Mouse (Mus musculus) spleen, embryonic (tissue): ENCODE results near the gene Ercc1.

Experiments
- CTCF ChIA-PET: fragments of 350-600 bp; sonication (Branson Sonifier 250); formaldehyde crosslinking; loops from one replicate; lab custom pipeline; 2022; lab: Charles Lee

The Ercc1 gene

DNA sequence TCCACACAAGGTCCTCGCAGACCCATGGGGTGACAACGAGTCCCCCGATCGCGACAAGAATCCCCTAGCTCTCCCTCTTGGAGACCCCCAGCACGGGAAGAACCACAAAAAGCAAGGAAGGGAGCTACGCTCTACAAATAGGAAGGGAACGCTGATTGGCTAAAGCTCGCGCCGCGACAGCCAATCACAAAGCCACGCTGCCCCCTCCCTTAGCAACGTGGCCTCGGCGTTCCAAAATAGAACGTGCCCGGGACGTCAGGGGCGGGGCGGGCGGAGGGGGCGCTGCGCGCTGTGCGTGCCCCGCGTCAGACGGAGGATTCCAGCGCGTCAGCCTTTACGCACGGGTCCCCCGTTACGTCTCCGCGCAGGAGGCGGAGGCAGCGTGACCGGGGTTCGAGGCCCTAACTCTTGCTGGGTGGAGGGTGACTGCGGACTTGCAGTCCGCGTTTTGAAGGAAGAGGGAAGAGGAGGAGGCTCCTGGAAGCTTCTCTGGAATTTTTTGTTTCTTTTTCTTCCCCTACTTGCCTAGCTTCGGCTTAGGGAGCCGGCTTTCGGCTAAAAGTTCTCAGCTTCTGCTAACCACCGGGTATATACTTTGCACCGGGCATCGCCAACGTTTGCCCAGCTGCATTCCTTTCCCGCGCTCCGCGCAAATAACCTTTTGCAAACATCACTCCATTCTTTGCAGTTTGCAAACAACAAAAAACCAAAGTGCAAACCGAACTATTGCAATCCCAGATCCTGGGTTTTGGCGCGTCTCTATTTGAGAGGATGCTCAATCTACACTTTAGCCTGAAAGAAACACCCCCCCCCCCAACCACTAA, 35.9 kb upstream of the Ercc1 start:
- CTCF ChIA-PET, result interaction anchor here (0.5 to 1.1 kb wide), 5 partner anchors 24 to 132 kb away, joined by 3 to 9 read pairs (median 4); no protein-coding TSS in a partner anchor

DNA sequence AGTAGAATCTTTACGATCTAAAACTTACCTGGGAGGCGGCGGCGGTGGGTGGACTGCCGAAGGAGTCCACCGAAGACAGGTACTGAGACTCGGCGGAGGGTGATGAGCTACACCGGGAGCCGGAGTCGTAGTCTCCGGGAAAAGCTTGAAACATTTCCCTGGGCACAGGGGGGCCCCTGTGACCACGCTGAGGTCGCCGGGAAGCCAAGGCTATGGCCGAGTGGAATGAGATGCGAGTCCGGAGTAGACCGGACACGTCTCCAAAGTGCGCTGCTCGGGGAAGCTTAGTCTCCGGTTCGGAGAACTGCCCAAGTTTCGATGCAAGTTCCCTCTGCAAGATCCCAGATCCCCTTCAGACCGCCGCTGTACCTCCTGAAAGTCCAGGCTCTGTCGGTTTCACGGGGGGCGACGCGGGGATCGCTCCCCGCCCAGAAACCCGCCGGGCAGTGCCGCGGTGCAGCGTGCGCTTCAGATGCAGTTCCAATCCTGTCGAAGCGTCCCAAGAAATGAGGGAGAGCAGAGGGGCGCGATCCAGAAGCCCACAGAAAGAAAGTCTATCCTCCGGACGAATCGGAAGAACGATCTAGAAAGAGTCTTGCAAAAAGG, 35.2 kb upstream of the Ercc1 start:
- CTCF ChIA-PET, result interaction anchor here (0.5 to 1.1 kb wide), 4 partner anchors 9 to 132 kb away, joined by 3 to 9 read pairs (median 4); no protein-coding TSS in a partner anchor

DNA sequence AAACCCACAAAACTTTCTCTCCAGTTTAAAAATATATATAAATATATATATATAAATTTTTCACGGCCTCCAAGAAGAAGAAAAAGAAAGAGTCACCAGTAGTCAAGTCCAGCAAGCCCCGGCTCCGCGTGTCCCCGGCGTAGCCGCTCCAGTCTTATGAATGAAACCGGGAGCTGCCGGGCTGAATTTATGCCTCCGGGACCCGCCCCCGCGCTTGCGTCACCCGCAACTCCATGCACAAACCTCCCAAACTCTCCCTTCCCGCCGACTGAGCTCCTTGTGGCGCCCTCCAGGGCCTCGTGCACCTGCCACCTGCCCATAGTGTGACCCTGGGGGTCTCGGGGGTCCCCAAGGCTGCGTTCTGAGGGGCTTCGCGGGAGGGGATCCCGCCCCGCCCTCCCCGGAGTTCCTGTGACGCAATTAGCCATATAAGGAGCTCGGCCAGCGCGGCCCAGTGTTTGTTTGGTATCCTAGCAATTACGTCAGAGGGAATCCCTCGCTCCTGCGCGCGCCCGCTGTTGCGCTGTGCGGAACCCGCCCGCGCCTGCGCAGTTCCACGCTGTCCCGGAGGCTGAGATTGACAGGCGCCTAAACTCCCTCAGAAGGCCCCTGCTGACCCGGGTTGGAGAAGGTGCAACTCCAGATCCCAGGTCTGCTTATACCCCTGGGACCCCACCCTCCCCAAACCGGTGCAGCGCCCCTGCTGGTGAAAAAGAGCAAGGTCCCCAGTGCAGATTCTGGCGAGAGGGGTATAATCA, 34.5 kb upstream of the Ercc1 start, which contains the start of gene Fosb:
TSS of gene Fosb (minus strand) at position 168 of the 758 bp plus-strand sequence.
- CTCF ChIA-PET, result interaction anchor here (0.5 to 1.1 kb wide), 2 partner anchors 9 to 54 kb away, joined by 3 read pairs; no protein-coding TSS in a partner anchor

DNA sequence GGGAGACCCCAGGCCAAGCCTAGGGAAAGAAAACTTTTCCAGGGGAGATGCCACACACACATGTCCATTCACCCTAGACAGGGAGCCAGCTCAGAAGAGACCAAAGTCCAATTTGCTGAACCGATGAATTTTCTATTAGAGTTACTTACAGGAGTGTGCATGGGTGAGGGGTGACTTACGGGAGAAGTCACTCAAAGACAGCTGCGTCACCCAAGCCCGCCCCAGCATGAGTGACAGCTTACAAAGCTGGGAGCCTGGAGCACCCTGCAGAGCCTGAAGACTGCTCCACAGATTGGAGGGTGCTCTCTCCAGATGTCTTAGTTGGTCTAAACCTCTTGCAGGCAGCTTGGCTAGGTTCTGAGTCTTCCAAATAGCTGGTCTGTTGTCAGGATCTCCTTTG, 32.6 kb upstream of the Ercc1 start:
- CTCF ChIA-PET, result interaction anchor here (0.7 kb wide), 1 partner anchor 21 kb away, joined by 3 read pairs; no protein-coding TSS in a partner anchor

DNA sequence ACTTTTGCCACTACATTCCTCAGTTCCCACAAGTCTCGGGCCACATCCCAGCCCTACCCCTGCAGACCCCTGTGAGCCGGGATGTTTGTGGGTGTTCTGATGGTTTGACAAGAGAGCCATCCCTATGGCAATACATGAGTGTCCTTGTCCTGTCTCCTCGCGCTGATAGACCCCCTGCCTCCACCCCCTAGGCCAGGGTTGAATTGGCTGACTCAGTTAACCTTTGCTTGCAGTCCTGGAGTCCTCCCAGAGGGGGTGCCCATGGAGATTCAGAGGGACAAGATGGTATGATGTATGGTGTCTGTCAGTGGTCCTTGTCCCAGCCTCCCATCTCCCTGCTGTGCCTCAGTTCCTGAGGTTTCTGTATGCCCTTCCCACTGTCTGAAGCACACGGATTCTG, 30.5 kb upstream of the Ercc1 start:
- CTCF ChIA-PET, result no interaction called here

DNA sequence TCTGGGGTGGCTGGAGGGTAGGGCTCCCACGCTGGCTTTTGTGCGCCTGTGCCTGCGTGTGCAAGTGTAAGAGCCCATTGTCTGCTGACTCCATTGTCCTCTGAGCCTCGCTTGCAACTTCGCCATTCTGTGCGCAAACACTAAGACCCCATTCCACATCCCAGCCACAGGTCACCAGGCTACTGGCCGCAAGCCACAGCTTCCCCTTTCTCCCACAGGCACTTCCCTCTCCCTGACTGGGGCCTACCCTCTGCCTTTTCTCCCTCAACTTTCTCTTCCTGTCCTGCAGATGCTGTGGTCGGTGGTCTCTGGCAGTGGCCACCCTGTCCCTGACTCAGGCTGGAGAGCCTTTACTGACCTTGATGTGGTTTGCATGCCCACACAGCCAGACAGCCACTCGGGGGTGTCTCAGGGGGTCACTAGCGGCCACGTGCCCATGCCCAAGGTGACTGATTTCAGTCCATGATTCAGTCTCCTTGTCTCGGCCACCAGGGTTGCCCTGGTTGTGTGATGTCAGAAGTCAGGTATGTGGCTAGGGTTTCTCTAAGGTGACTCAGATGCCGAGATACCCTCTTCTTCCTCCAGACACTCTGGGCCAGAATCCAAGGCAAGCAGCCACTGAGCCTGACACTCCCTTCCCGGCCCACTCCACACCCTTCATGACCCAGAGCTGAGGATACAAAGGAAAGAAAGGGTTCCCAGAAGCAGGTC, 28.0 kb upstream of the Ercc1 start:
- CTCF ChIA-PET, result interaction anchor here (0.9 kb wide), 2 partner anchors 16 to 18 kb away, joined by 4 read pairs; no protein-coding TSS in a partner anchor

DNA sequence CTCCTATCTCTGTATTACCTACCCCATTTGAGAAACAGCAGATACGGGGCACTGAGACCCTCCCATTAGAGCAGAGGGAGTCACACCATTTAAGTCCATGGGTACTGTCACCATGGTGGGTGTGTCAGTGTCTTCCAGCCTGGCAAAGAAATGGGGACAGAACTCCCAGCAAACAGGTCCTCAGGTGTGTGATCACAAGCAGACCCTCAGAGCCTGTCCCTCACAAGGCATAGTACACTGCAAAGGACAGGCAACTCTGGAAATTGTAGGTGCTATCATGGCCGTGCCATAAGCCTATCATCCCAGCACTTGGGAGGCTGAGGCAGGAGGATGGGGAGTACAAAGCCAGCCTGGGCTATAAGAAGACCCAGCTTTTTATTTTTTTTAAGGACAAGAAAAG, 26.4 kb upstream of the Ercc1 start:
- CTCF ChIA-PET, result interaction anchor here (0.6 kb wide), 1 partner anchor 16 kb away, joined by 5 read pairs; no protein-coding TSS in a partner anchor

DNA sequence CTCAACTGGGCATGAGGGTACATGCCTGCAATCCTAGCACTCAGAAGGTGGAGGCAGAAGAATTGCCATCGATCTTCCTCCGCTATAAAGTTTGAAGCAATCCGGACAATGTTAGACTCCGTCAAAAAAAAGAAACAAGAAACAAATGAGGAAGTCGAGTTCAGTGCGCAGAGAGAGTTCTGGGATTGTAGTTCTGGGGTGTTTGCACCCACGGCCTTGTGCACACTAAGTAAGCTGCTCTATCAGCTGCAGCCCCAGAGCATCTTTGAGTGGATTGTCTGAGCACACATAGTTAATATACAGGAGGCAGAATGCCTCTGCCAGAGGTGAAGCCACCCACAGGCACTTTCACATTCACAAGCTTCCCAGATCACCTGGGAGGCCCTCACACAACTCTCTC, 25.9 kb upstream of the Ercc1 start:
- CTCF ChIA-PET, result interaction anchor here (0.6 to 0.7 kb wide), 2 partner anchors 9 to 16 kb away, joined by 3 to 5 read pairs; partner anchors contain the start of gene Fosb

DNA sequence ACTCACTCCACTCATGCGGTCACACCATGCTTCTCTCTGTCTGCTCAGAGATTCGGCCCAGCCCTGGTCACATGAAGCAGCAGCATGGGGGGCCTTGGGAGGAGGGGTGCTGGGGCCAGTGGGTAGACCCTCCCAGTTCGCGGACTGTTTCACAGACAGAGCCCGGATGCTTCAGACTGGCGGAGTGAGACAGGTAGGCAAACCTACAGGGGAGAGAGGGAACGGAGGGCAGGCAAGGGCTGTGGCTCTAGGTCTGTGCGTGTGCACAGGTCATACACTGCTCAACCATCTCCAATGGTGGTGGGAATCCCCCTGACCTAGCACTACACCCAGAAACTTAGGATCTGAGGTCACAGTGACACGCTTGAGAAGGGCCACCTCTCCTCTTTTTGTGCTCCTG, 25.1 kb upstream of the Ercc1 start:
- CTCF ChIA-PET, result no interaction called here

DNA sequence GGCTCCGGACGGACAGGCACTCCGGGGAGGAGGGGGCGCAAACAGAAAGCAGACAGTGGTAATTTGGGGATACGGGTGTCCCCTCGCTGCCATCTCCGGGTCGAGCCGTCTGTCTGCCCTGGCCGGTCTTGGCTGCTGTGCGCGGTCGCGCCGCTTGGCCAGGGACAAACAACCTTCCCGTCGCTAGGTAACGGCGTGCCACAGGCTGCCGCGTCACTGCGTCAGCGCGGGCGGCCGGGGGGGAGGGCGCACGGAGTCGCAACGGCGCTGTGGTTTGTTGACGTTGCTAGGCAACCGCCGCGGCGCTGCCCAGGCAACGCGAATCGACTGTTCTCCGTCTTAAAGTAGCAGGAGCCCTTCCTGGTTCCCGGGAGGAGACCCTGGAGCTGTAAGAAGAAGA, 24.7 kb upstream of the Ercc1 start:
- CTCF ChIA-PET, result no interaction called here

DNA sequence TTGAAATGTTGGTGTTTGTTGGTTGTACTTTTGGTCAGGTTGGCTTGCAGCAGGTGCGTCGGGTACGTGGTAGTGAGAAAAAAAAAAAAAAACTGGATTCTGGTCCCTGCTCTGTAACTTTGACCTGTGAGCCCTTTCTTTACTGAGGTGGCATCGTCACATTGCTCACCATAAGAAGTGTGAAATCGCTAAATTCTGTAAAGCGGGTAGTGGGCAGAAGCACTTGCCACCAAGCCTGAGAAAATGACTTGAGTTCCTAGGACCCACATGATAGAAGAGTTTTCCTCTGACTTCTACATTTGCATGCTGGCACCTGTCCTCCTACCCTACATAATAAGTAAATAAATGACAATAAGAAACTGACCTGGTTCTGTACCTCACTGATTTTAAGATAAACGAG, 23.9 kb upstream of the Ercc1 start:
- CTCF ChIA-PET, result no interaction called here

DNA sequence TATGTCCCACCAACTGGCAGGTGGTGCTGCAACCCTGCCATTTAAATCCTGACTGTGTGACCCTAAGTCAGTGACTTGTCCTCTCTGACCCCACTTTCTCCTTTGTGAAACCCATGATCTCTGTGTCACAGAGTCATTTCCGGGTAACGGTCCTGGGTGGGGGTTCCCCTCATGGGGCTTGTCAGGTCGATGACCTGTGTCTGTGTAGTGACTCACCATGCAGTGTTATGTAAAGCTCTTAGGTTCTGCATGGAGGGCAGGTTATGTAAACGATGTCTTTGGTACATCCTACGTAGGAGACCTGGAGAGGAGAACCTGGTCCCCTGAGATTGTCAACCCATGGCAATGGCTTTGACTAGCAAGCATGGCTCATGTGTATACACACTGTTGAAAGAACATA, 23.1 kb upstream of the Ercc1 start:
- CTCF ChIA-PET, result no interaction called here

DNA sequence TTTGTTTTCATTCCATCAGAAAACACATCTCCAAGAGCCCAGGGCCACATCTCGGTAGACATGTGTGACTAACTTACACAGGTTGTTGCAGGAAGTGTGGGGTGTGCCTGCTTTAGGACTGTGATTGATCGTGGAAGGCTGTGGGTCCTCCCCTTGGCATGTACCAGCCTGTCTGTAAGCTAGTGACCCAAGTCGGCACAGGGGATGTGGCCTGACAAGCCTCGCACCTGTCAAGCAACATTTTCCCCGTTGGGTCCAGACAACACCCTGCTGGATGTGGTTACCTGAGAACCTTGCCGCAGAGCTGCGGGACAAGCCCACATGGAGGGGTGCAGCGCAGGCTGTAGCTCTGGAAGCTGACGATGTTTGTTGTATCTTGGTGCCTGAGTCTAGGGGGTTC, 22.1 kb upstream of the Ercc1 start:
- CTCF ChIA-PET, result no interaction called here

DNA sequence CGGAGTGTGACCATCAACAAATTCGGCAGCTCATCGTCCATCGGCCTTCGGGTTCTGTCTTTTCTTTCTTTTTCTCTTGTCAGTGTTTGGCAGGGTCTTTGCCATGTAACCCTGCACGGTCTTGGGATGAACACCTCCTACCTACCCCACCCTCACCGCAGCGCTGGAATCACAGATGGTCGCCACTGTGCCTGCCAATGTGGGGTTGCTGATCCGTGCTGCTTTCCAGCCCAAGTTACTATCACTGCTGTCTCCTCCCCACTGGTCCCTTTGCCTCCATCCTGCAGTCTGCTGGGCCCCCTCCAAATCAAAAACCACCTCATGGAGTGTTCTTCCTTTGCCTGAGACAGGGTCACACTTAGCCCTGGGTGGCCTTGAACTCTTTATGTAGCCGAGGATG, 20.4 kb upstream of the Ercc1 start:
- CTCF ChIA-PET, result interaction anchor here (0.6 kb wide), 1 partner anchor 9 kb away, joined by 7 read pairs; no protein-coding TSS in a partner anchor

DNA sequence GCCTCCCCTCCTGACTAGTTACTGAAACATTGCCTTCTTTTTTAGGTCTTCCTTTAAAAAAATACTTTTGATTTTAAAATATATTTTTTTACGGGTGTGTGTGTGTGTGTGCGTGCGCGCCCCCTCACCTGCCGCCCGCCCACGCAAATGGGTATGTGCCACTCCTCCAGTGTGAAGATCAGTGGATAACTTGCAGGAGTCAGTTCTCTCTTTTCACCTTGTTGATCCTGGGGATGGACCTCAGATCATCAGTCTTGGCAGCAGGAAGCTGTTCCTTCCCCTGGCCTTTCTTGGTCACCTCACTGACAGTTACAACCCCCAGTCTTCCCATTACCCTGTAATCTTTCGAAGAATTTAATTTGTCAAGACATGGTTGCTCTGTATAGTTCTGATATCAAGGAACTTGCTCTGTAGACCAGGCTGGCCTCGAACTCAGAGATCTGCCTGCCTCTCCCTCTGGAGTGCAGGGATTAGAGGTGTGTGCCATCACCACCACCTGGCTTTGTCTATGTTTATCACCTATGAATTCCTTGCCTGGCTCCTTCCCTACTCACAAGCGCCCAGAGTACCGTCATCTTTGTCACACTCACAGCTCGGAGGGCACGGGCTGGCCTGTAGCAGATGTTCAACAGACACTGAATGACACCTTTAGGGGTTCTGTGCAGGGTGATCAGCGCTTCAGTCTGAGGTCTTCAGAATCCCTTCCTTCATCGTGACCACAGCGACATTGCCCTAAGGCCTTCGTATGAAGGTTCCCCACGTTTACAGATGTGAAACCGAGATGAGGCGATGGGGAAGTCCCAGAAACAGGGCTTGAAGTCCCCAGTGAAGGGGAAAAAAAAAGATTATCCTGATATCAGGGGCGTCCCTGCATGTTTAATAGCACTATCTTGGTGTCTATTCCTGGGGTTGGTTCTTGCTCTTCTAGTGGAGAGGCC, 19.0 kb upstream of the Ercc1 start:
- CTCF ChIA-PET, result no interaction called here

DNA sequence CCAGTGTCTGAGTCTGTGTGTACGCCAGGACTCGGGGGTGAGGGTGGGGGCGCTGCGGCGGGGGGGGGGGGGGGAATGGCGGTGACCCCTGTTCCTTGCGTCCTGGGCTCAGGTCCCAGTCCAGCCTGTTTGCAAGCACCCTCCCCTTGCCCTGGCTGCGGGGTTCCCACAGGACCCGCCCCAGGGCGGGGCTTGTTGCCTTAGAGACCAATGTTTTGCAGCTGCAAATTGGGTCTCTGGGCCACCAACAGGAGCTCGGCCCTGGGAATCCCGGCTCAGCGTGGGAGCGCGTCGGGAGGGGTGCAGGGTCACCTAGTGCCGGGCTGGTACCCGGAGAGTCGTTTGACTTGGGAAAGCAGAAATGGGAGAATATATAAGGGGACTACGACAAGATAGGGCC, 18.2 kb upstream of the Ercc1 start:
- CTCF ChIA-PET, result no interaction called here

DNA sequence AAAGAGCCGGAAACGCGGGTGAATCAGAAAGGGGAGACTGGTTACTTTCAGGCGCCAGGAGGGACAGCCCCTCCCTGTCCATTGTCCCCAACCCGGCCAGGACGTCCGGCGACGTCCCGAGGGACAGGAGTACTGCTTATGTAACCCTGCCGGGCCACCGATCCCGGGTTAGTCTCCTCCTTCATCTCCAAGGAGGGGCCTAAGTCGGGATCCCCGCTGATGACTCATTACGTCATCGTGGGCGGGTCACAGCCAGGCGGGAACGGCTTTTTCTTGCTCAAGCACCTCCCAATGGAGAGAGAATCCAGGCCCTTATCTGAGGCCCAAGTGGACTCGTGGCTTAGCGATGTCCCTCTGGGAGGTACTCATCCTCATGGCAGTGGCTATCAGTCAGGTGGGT, 17.4 kb upstream of the Ercc1 start:
- CTCF ChIA-PET, result no interaction called here

DNA sequence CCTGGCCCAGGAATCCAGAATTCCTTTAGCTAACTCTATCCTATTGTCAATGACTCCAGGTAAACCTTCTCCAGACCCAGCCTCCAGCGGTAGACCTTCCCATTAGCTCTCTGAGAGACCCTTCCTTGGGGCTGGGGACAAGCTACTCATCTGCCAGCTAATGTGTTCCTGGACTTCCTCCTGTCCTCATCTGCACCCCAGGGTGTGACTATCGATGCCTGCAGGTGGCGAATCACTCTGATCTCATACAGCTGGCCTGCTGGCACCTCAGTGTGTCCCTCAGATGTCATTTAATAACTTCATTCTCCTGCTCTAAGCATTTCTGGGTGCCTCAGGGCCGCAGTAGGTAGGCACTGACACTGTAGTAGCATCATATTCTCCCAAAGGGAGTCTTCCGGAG, 16.8 kb upstream of the Ercc1 start:
- CTCF ChIA-PET, result interaction anchor here (0.6 kb wide), 1 partner anchor 151 kb away, joined by 3 read pairs; no protein-coding TSS in a partner anchor

DNA sequence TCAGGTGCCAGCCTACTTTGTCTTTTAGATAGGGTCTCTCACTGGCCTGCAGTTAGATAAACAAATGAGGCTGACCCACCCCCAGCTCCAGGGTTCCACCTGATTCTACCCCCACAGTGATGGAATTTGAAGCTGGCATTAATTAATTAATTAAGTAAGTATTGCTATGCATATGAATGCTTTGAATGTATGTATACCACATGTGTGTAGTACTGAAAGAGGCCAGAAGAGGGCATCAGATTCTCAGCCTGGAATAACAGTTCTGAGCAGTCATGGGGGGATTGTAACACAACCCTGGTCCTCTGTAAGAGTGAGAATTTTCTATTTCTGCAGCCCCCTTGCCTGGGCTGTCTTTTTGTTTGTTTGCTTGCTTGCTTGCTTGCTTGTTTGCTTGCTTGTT, 16.2 kb upstream of the Ercc1 start:
- CTCF ChIA-PET, result interaction anchor here (0.6 kb wide), 1 partner anchor 151 kb away, joined by 3 read pairs; no protein-coding TSS in a partner anchor

DNA sequence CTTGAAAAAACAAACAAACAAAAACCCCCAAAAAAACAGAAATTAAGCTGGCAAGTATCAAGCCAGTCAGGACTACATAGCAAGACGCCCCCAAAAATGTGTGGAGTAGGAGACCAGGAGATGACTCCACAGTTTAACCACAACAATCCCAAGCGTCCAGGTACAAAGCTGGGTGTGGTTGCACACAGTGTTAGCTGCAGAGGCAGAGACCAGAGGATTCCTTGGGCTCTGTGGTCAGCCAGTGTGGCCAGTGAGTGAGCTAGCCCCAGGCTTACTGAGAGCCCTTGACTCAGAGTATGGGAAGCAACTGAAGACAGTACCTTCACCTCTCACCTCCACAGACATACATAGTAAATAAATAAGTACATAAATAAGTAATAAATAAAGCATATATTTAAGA, 12.7 kb upstream of the Ercc1 start:
- CTCF ChIA-PET, result interaction anchor here (0.9 to 1.2 kb wide), 2 partner anchors 10 to 21 kb away, joined by 3 read pairs; no protein-coding TSS in a partner anchor
